22 mouse cellular contexts compared by ENCODE assay signal in the genomic region with DNA sequence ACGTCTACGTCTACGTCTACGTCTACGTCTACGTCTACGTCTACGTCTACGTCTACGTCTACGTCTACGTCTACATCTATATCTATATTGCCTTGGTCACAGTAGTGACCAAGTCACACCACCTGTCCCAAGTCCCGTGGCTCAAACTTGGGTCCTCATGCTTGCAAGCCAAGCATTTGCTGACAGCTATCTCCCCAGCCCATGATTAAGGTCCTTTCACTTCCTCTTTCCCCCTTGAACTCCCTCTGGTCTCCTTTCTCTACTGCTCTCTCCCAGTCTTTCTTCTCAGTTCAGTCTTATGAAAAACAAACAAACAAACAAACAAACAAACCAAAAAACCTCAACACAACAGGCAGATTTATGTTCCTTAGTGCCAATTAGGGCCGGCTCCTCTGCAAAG.
"Had no signal": no experiment of that assay in that cellular context is flagged by ENCODE, and none has a peak within 500 bp of the region (broad histone marks: within the 10 kb centered on the region; RNA-seq: fewer than 3 reads in every experiment).

No protein-coding gene starts in this region.

- H3K9me3 ChIP-seq: limb, embryonic 10.5 days; limb, embryonic 13.5 days; liver, embryonic 12.5 days; liver, embryonic 15.5 days; lung, embryonic 15.5 days; midbrain, embryonic 10.5 days; midbrain, embryonic 13.5 days; neural tube, embryonic 13.5 days had no signal

- H3K4me1 ChIP-seq: limb, embryonic 10.5 days; midbrain, embryonic 10.5 days; midbrain, embryonic 13.5 days; neural tube, embryonic 13.5 days had no signal

- H3K4me3 ChIP-seq: limb, embryonic 10.5 days; limb, embryonic 13.5 days; liver, embryonic 12.5 days; liver, embryonic 15.5 days; lung, embryonic 15.5 days; megakaryocyte, embryonic 14.5 days; midbrain, embryonic 10.5 days; midbrain, embryonic 13.5 days; myocyte; neural tube, embryonic 13.5 days had no signal

- H3K9ac ChIP-seq: limb, embryonic 13.5 days; liver, embryonic 12.5 days; liver, embryonic 15.5 days; lung, embryonic 15.5 days; midbrain, embryonic 13.5 days; neural tube, embryonic 13.5 days had no signal

- H3K27ac ChIP-seq: limb, embryonic 10.5 days; limb, embryonic 13.5 days; liver, embryonic 12.5 days; liver, embryonic 15.5 days; lung, embryonic 15.5 days; midbrain, embryonic 10.5 days; midbrain, embryonic 13.5 days; neural tube, embryonic 13.5 days; stomach, postnatal 0 days had no signal

- DNase-seq: kidney, adult 18-20 months; kidney, adult 9 months; kidney, postnatal 14 days; kidney, postnatal 4 days; liver; lung, adult 18-20 months; lung, postnatal 10 days; lung, postnatal 4 days; retina, postnatal 1 day; thymus, postnatal 36 days had no signal

- ATAC-seq: liver, embryonic 12.5 days; midbrain, embryonic 13.5 days; midbrain, embryonic 16.5 days had no signal

- H3K4me2 ChIP-seq: limb, embryonic 13.5 days; liver, embryonic 12.5 days; liver, embryonic 15.5 days; lung, embryonic 15.5 days; midbrain, embryonic 13.5 days; neural tube, embryonic 13.5 days had no signal

- H3K36me3 ChIP-seq: limb, embryonic 10.5 days; limb, embryonic 13.5 days; liver, embryonic 12.5 days; liver, embryonic 15.5 days; lung, embryonic 15.5 days; midbrain, embryonic 10.5 days; midbrain, embryonic 13.5 days; neural tube, embryonic 13.5 days had no signal

- H3K27me3 ChIP-seq: limb, embryonic 13.5 days; liver, embryonic 12.5 days; liver, embryonic 15.5 days; lung, embryonic 15.5 days; megakaryocyte, embryonic 14.5 days; midbrain, embryonic 13.5 days; neural tube, embryonic 13.5 days had no signal
